Mouse (Mus musculus): Measurements from ENCODE around the gene Lhfpl3. TPM values are rescaled to one million over a fixed set of nuclear protein-coding genes. Genes with fewer than 3 reads are reported as not detected.

Gene Lhfpl3
- polyA plus RNA-seq, 1 experiment from 2014 or later: 0.66 TPM

GRCm38 (mm10) chr5:22888345-22888744 is 142.5 kb downstream of the Lhfpl3 start:
- no peaks in the 10 kb centered on the region for H3K9me3 ChIP-seq (replicated peaks; ENCODE audit: control insufficient read depth, low read length)
- no peaks in the 10 kb centered on the region for H3K36me3 ChIP-seq (replicated peaks; ENCODE audit: control insufficient read depth, insufficient read depth, low read depth, low read length)
- H3K9ac ChIP-seq (replicated peaks; ENCODE audit: low read length): no peak overlapping the region
- H3K4me1 ChIP-seq (ENCODE audit: control insufficient read depth, insufficient read depth, low read length): no peaks in the 10 kb centered on the region
- no peak overlapping the region for H3K4me2 ChIP-seq (ENCODE audit: low read depth, low read length)
- H3K4me3 ChIP-seq (ENCODE audit: low read depth, low read length): no peak overlapping the region
- 86% methylated on average over 3 of the region's 3 CpGs for WGBS
- no peaks in the 10 kb centered on the region for H3K27me3 ChIP-seq (ENCODE audit: control insufficient read depth, insufficient read depth, low read length)
- ATAC-seq (replicated peaks; ENCODE audit: insufficient number of reproducible peaks, low FRiP score, low TSS enrichment, low read depth): no peak
- no peak overlapping the region for H3K27ac ChIP-seq (replicated peaks; ENCODE audit: low read depth, low read length)
- no peak for DNase-seq (ENCODE audit: low spot score)

GRCm38 (mm10) chr5:22889481-22889880 is 143.6 kb downstream of the Lhfpl3 start:
- H3K4me3 ChIP-seq (ENCODE audit: low read depth, low read length): no peak overlapping the region
- H3K4me1 ChIP-seq (ENCODE audit: control insufficient read depth, insufficient read depth, low read length): no peaks in the 10 kb centered on the region
- WGBS: 77% methylated on average over 4 of the region's 4 CpGs
- H3K36me3 ChIP-seq (replicated peaks; ENCODE audit: control insufficient read depth, insufficient read depth, low read depth, low read length): no peaks in the 10 kb centered on the region
- H3K27me3 ChIP-seq (ENCODE audit: control insufficient read depth, insufficient read depth, low read length): no peaks in the 10 kb centered on the region
- no peak overlapping the region for H3K9ac ChIP-seq (replicated peaks; ENCODE audit: low read length)
- no peak for DNase-seq (ENCODE audit: low spot score)
- no peak overlapping the region for H3K4me2 ChIP-seq (ENCODE audit: low read depth, low read length)
- no peak for ATAC-seq (replicated peaks; ENCODE audit: insufficient number of reproducible peaks, low FRiP score, low TSS enrichment, low read depth)
- no peak overlapping the region for H3K27ac ChIP-seq (replicated peaks; ENCODE audit: low read depth, low read length)
- H3K9me3 ChIP-seq (replicated peaks; ENCODE audit: control insufficient read depth, low read length): no peaks in the 10 kb centered on the region

GRCm38 (mm10) chr5:22897228-22897627 is 151.4 kb downstream of the Lhfpl3 start:
- DNase-seq (ENCODE audit: low spot score) (no peak), ATAC-seq (replicated peaks; ENCODE audit: insufficient number of reproducible peaks, low FRiP score, low TSS enrichment, low read depth) (no peak)
- H3K4me2 ChIP-seq (ENCODE audit: low read depth, low read length): no peak overlapping the region
- 88% methylated on average over 3 of the region's 3 CpGs for WGBS
- H3K9me3 ChIP-seq (replicated peaks; ENCODE audit: control insufficient read depth, low read length): no peaks in the 10 kb centered on the region
- H3K4me3 ChIP-seq (ENCODE audit: low read depth, low read length): no peak overlapping the region
- H3K27me3 ChIP-seq (ENCODE audit: control insufficient read depth, insufficient read depth, low read length): no peaks in the 10 kb centered on the region
- H3K9ac ChIP-seq (replicated peaks; ENCODE audit: low read length): no peak overlapping the region
- no peak overlapping the region for H3K27ac ChIP-seq (replicated peaks; ENCODE audit: low read depth, low read length)
- H3K4me1 ChIP-seq (ENCODE audit: control insufficient read depth, insufficient read depth, low read length): no peaks in the 10 kb centered on the region
- no peaks in the 10 kb centered on the region for H3K36me3 ChIP-seq (replicated peaks; ENCODE audit: control insufficient read depth, insufficient read depth, low read depth, low read length)

- no peak for ATAC-seq (replicated peaks; ENCODE audit: insufficient number of reproducible peaks, low FRiP score, low TSS enrichment, low read depth)
- no peak overlapping the region for H3K27ac ChIP-seq (replicated peaks; ENCODE audit: low read depth, low read length)
Observed at GRCm38 (mm10) chr5:22897656-22898289, 151.9 kb downstream of the Lhfpl3 start.

GRCm38 (mm10) chr5:22898593-22898992 is 152.7 kb downstream of the Lhfpl3 start:
- Histone ChIP-seq H3K36me3 (replicated peaks; ENCODE audit: control insufficient read depth, insufficient read depth, low read depth, low read length) (no peaks in the 10 kb centered on the region), H3K4me1 (ENCODE audit: control insufficient read depth, insufficient read depth, low read length) (no peaks in the 10 kb centered on the region), H3K9ac (replicated peaks; ENCODE audit: low read length) (no peak overlapping the region), H3K27ac (replicated peaks; ENCODE audit: low read depth, low read length) (no peak overlapping the region), H3K4me2 (ENCODE audit: low read depth, low read length) (no peak overlapping the region), H3K27me3 (ENCODE audit: control insufficient read depth, insufficient read depth, low read length) (no peaks in the 10 kb centered on the region), H3K4me3 (ENCODE audit: low read depth, low read length) (no peak overlapping the region), H3K9me3 (replicated peaks; ENCODE audit: control insufficient read depth, low read length) (no peaks in the 10 kb centered on the region)
- no peak for DNase-seq (ENCODE audit: low spot score)
- ATAC-seq (replicated peaks; ENCODE audit: insufficient number of reproducible peaks, low FRiP score, low TSS enrichment, low read depth): no peak
- WGBS: 80% methylated on average over 2 of the region's 2 CpGs

More at GRCm38 (mm10) chr5:22897656-22898289, 151.9 kb downstream of the Lhfpl3 start:
- no peak overlapping the region for H3K4me2 ChIP-seq (ENCODE audit: low read depth, low read length)
- no peak for DNase-seq (ENCODE audit: low spot score)
- WGBS: 83% methylated on average over 7 of the region's 7 CpGs
- H3K9me3 ChIP-seq (replicated peaks; ENCODE audit: control insufficient read depth, low read length): no peaks in the 10 kb centered on the region
- no peaks in the 10 kb centered on the region for H3K4me1 ChIP-seq (ENCODE audit: control insufficient read depth, insufficient read depth, low read length)
- no peak overlapping the region for H3K9ac ChIP-seq (replicated peaks; ENCODE audit: low read length)
- no peak overlapping the region for H3K4me3 ChIP-seq (ENCODE audit: low read depth, low read length)
- H3K36me3 ChIP-seq (replicated peaks; ENCODE audit: control insufficient read depth, insufficient read depth, low read depth, low read length): no peaks in the 10 kb centered on the region
- no peaks in the 10 kb centered on the region for H3K27me3 ChIP-seq (ENCODE audit: control insufficient read depth, insufficient read depth, low read length)

GRCm38 (mm10) chr5:22899913-22900312 is 154.1 kb downstream of the Lhfpl3 start:
- Histone ChIP-seq H3K4me1 (ENCODE audit: control insufficient read depth, insufficient read depth, low read length) (no peaks in the 10 kb centered on the region), H3K4me3 (ENCODE audit: low read depth, low read length) (no peak overlapping the region), H3K27me3 (ENCODE audit: control insufficient read depth, insufficient read depth, low read length) (no peaks in the 10 kb centered on the region), H3K36me3 (replicated peaks; ENCODE audit: control insufficient read depth, insufficient read depth, low read depth, low read length) (no peaks in the 10 kb centered on the region), H3K9ac (replicated peaks; ENCODE audit: low read length) (no peak overlapping the region), H3K27ac (replicated peaks; ENCODE audit: low read depth, low read length) (no peak overlapping the region), H3K4me2 (ENCODE audit: low read depth, low read length) (no peak overlapping the region), H3K9me3 (replicated peaks; ENCODE audit: control insufficient read depth, low read length) (no peaks in the 10 kb centered on the region)
- no peak for DNase-seq (ENCODE audit: low spot score)
- ATAC-seq (replicated peaks; ENCODE audit: insufficient number of reproducible peaks, low FRiP score, low TSS enrichment, low read depth): no peak

GRCm38 (mm10) chr5:22917197-22917596 is 171.3 kb downstream of the Lhfpl3 start:
- Histone ChIP-seq H3K27ac (replicated peaks; ENCODE audit: low read depth, low read length) (no peak overlapping the region), H3K27me3 (ENCODE audit: control insufficient read depth, insufficient read depth, low read length) (no peaks in the 10 kb centered on the region), H3K36me3 (replicated peaks; ENCODE audit: control insufficient read depth, insufficient read depth, low read depth, low read length) (no peaks in the 10 kb centered on the region), H3K4me1 (ENCODE audit: control insufficient read depth, insufficient read depth, low read length) (no peaks in the 10 kb centered on the region), H3K4me2 (ENCODE audit: low read depth, low read length) (no peak overlapping the region), H3K9me3 (replicated peaks; ENCODE audit: control insufficient read depth, low read length) (no peaks in the 10 kb centered on the region), H3K9ac (replicated peaks; ENCODE audit: low read length) (no peak overlapping the region), H3K4me3 (ENCODE audit: low read depth, low read length) (no peak overlapping the region)
- 82% methylated on average over 1 of the region's 1 CpGs for WGBS
- ATAC-seq (replicated peaks; ENCODE audit: insufficient number of reproducible peaks, low FRiP score, low TSS enrichment, low read depth) (no peak), DNase-seq (ENCODE audit: low spot score) (no peak)

- ATAC-seq (replicated peaks; ENCODE audit: insufficient number of reproducible peaks, low FRiP score, low TSS enrichment, low read depth): no peak
- no peak for DNase-seq (ENCODE audit: low spot score)
- Histone ChIP-seq H3K4me1 (ENCODE audit: control insufficient read depth, insufficient read depth, low read length) (no peaks in the 10 kb centered on the region), H3K36me3 (replicated peaks; ENCODE audit: control insufficient read depth, insufficient read depth, low read depth, low read length) (no peaks in the 10 kb centered on the region), H3K27me3 (ENCODE audit: control insufficient read depth, insufficient read depth, low read length) (no peaks in the 10 kb centered on the region), H3K27ac (replicated peaks; ENCODE audit: low read depth, low read length) (no peak overlapping the region), H3K9me3 (replicated peaks; ENCODE audit: control insufficient read depth, low read length) (no peaks in the 10 kb centered on the region), H3K9ac (replicated peaks; ENCODE audit: low read length) (no peak overlapping the region), H3K4me2 (ENCODE audit: low read depth, low read length) (no peak overlapping the region), H3K4me3 (ENCODE audit: low read depth, low read length) (no peak overlapping the region)
Observed at GRCm38 (mm10) chr5:22926171-22926570, 180.3 kb downstream of the Lhfpl3 start.
